24 mouse cellular contexts compared by ENCODE assay signal in the genomic region with DNA sequence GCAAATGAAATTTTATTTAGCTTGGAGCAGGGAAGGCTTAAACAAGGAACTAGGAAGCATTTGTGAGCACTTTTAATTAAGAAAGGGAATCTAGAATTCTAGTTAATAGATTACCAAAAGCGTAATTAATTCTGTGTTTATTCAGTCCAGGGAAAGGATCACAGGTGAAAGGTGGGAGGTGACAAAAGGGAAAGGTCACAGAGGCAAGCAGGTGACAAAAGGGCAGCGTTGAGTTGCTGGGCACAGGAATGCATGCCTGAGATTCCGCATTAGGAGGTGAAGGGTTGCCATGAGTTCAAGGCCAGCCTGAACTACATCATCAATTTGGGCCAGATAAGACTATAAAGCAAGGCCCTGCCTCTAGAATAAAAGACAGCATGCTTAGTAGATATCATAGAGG. TPM values are rescaled to one million over a fixed set of nuclear protein-coding genes. Genes with fewer than 3 reads are reported as not detected.
"Had no signal": no experiment of that assay in that cellular context is flagged by ENCODE, and none has a peak within 500 bp of the region (broad histone marks: within the 10 kb centered on the region; RNA-seq: fewer than 3 reads in every experiment).

No protein-coding gene starts in this region.

- H3K27me3 ChIP-seq: hindbrain, embryonic 13.5 days; intestine, embryonic 15.5 days; limb, embryonic 12.5 days; limb, embryonic 15.5 days; liver, embryonic 12.5 days; liver, embryonic 15.5 days; midbrain, embryonic 12.5 days; neural tube, embryonic 12.5 days; neural tube, embryonic 15.5 days had no signal

- DNase-seq: left cerebral cortex, postnatal 4 days; lung, adult 2 months; lung, postnatal 14 days; lung, postnatal 4 days; right cerebral cortex, adult 18-20 months; right cerebral cortex, postnatal 14 days; right cerebral cortex, postnatal 4 days; thymus, adult 2 months; thymus, postnatal 14 days had no signal

- ATAC-seq: hindbrain, embryonic 16.5 days; intestine, embryonic 15.5 days; liver, embryonic 12.5 days had no signal

- H3K4me2 ChIP-seq: hindbrain, embryonic 13.5 days; intestine, embryonic 15.5 days; limb, embryonic 12.5 days; limb, embryonic 15.5 days; liver, embryonic 12.5 days; liver, embryonic 15.5 days; midbrain, embryonic 12.5 days; neural tube, embryonic 12.5 days; neural tube, embryonic 15.5 days had no signal

- H3K4me1 ChIP-seq: hindbrain, embryonic 13.5 days; intestine, embryonic 15.5 days; limb, embryonic 12.5 days; limb, embryonic 15.5 days; midbrain, embryonic 12.5 days; neural tube, embryonic 12.5 days had no signal

- H3K9me3 ChIP-seq: hindbrain, embryonic 13.5 days; intestine, embryonic 15.5 days; limb, embryonic 12.5 days; limb, embryonic 15.5 days; liver, embryonic 12.5 days; liver, embryonic 15.5 days; midbrain, embryonic 12.5 days; neural tube, embryonic 12.5 days; neural tube, embryonic 15.5 days had no signal

- H3K4me3 ChIP-seq: hindbrain, embryonic 13.5 days; intestine, embryonic 15.5 days; limb, embryonic 12.5 days; limb, embryonic 15.5 days; liver, embryonic 12.5 days; liver, embryonic 15.5 days; midbrain, embryonic 12.5 days; neural tube, embryonic 12.5 days; neural tube, embryonic 15.5 days had no signal

- H3K9ac ChIP-seq: hindbrain, embryonic 13.5 days; intestine, embryonic 15.5 days; limb, embryonic 12.5 days; limb, embryonic 15.5 days; liver, embryonic 12.5 days; liver, embryonic 15.5 days; midbrain, embryonic 12.5 days; neural tube, embryonic 12.5 days; neural tube, embryonic 15.5 days had no signal

- H3K27ac ChIP-seq: hindbrain, embryonic 13.5 days; intestine, embryonic 15.5 days; limb, embryonic 12.5 days; limb, embryonic 15.5 days; liver, embryonic 12.5 days; liver, embryonic 15.5 days; midbrain, embryonic 12.5 days; neural tube, embryonic 12.5 days; neural tube, embryonic 15.5 days; stomach, postnatal 0 days had no signal

RNA-seq across cellular contexts. Expression of gene A730061H03Rik, which starts 7.3 kb away (rescaled TPM):
- total RNA-seq: left cerebral cortex, postnatal 14 days; left cerebral cortex, postnatal 4 days had no signal
- polyA plus RNA-seq: midbrain, embryonic 12.5 days; neural tube, embryonic 12.5 days had no signal

RNA-seq across cellular contexts. Expression of gene Fitm1, which starts 7.9 kb away (rescaled TPM):
- total RNA-seq: layer of hippocampus, adult 18-20 months; layer of hippocampus, postnatal 14 days; left cerebral cortex, adult 8-10 months; left cerebral cortex, postnatal 14 days; left cerebral cortex, postnatal 4 days had no signal
- polyA plus RNA-seq: midbrain, embryonic 12.5 days had no signal
